Mouse (Mus musculus) olfactory bulb, adult 2 months (tissue): Measurements from ENCODE around the gene Ezh1. TPM values are rescaled to one million over a fixed set of nuclear protein-coding genes. Genes with fewer than 3 reads are reported as not detected.

Experiments
- H3K27ac ChIP-seq: fragments of 200-500 bp; 2 replicates; pipeline ENCODE4 v1.5.1; 2012; ENCODE audit warnings: low read depth, low read length; ENCODE audit not compliant: insufficient read depth
- H3K4me1 ChIP-seq: fragments of 200-500 bp; 2 replicates; pipeline ENCODE4 v1.6.1; 2012; ENCODE audit warnings: low read length; ENCODE audit not compliant: control insufficient read depth, insufficient read depth
- H3K4me3 ChIP-seq: fragments of 200-500 bp; 2 replicates; pipeline ENCODE4 v1.5.1; 2012; ENCODE audit warnings: mild to moderate bottlenecking, low read depth, low read length, moderate library complexity; ENCODE audit not compliant: insufficient read depth
- CTCF ChIP-seq: fragments of 200-500 bp; IDR thresholded peaks from 2 replicates; pipeline ENCODE4 v1.5.1; 2012; ENCODE audit warnings: low read depth, mild to moderate bottlenecking, low read length, moderate library complexity; ENCODE audit not compliant: insufficient read depth
- POLR2A ChIP-seq: fragments of 200-500 bp; IDR thresholded peaks from 2 replicates; pipeline ENCODE4 v1.6.1; 2012; ENCODE audit warnings: mild to moderate bottlenecking, low read depth, low read length, moderate library complexity; ENCODE audit not compliant: insufficient read depth
- WGBS: fragments of 180-500 bp; shearing (Covaris S2); methylation state at CpG from one replicate; pipeline ENCODE4 v1.1.7; 2018; 5-methylcytosine and 5-hydroxymethylcytosine counted together
- polyA plus RNA-seq: library from polyadenylated mRNA; stranded (reverse); fragments of >200 nt; gene quantifications from 2 replicates; pipeline ENCODE4 v1.2.4, GENCODE M21; 2012; ENCODE audit warnings: low replicate concordance; ENCODE audit not compliant: missing spikeins, insufficient read depth, insufficient read length

Gene Ezh1
- polyA plus RNA-seq, 1 experiment, result not detected

DNA sequence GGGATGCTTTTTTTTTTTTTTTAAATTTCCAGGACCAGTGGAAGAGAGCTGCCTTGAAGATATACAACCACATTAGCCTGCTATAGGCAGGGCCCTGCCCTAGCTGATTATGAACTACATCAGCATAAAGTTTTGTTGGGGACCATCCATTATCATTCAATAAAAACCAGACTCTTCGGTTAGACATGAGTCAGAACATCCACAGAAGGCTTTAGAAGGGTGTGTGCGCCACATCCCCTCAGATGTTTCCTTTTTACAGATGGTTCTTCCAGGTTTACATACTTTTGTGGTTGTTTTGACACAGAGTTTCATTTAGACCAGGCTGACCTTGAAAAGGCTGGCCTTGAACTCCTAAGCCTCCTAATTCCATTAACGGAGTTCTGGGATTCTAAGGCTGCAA lies 1.9 kb downstream of the Ezh1 start:
- H3K27ac ChIP-seq, result no peak overlapping the region
- 92% methylated on average over 3 of the region's 3 CpGs for WGBS
- H3K4me1 ChIP-seq, result peaks cover 5% of the 10 kb centered on the region
- H3K4me3 ChIP-seq, result no peak overlapping the region
- TF ChIP-seq CTCF (no peak), POLR2A (no peak)

GRCm38 (mm10) chr11:101221306-101221986 lies 4.8 kb downstream of the Ezh1 start:
- peaks cover 2% of the 10 kb centered on the region; the same call in 1 of the 2 replicates for H3K4me1 ChIP-seq
- TF ChIP-seq POLR2A (no peak), CTCF (no peak)
- 83% methylated on average over 8 of the region's 8 CpGs for WGBS
- no peak overlapping the region for H3K27ac ChIP-seq
- H3K4me3 ChIP-seq, result no peak overlapping the region

GRCm38 (mm10) chr11:101220853-101221252 lies 5.4 kb downstream of the Ezh1 start:
- 61% methylated on average over 2 of the region's 2 CpGs for WGBS

GRCm38 (mm10) chr11:101218436-101219055 lies 7.7 kb downstream of the Ezh1 start:
- WGBS, result 82% methylated on average over 10 of the region's 10 CpGs
- TF ChIP-seq CTCF, result no peak
- TF ChIP-seq POLR2A, result no peak
- no peak overlapping the region for H3K27ac ChIP-seq
- no peaks in the 10 kb centered on the region for H3K4me1 ChIP-seq
- H3K4me3 ChIP-seq, result no peak overlapping the region

More at GRCm38 (mm10) chr11:101220853-101221252, 5.4 kb downstream of the Ezh1 start:
- no peak overlapping the region for H3K27ac ChIP-seq
- no peak overlapping the region for H3K4me3 ChIP-seq
- H3K4me1 ChIP-seq, result no peaks in the 10 kb centered on the region
- TF ChIP-seq CTCF (no peak), POLR2A (no peak)

GRCm38 (mm10) chr11:101216936-101217335 lies 9.3 kb downstream of the Ezh1 start:
- Histone ChIP-seq H3K27ac (no peak overlapping the region), H3K4me1 (no peaks in the 10 kb centered on the region), H3K4me3 (no peak overlapping the region)
- WGBS, result 89% methylated on average over 5 of the region's 5 CpGs
- no peak for TF ChIP-seq CTCF
- no peak for TF ChIP-seq POLR2A

DNA sequence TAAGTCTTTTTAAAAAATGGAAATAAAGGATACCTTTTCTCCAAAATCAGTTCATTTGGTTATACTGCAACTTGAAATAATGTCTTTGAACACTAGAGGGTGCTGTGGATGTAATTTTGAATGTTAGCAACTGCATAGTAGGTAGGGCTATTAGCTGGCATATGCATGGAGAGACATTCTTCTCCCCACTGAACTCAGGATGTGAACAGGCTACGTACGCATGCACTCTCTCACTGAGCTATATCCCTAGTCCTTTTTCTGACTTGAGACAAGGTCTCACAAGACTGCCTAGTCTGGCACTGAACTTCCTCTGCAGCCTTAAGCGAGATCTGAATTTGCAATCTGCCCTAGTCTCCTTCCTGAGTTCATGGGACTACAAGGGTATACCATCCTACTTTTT lies 14.3 kb downstream of the Ezh1 start:
- no peaks in the 10 kb centered on the region for H3K4me1 ChIP-seq
- WGBS, result 30% methylated on average over 3 of the region's 3 CpGs
- TF ChIP-seq CTCF (no peak), POLR2A (no peak)
- no peak overlapping the region for H3K27ac ChIP-seq
- H3K4me3 ChIP-seq, result no peak overlapping the region

DNA sequence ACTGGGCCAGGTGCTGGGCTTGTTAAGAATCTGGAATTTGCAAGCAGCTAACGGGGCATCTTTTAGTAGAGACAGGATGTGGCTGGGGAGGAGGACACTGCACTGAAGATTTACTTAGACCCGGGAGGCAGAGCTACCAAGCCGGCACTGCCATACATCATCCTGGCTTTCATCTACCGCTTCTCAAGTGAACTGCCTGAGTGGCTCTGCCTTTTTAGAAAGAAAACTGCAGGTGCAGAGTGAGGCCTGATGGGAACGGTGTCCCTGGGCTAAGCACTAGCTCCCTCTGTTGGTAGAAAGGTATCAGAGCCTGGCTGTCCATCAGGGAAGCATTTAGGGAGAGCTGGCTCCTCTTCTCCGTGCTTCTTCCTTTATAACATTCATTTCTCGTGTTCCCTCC lies 25.3 kb downstream of the Ezh1 start:
- 14% methylated on average over 7 of the region's 7 CpGs for WGBS
- no peak overlapping the region for H3K27ac ChIP-seq

GRCm38 (mm10) chr11:101199555-101199954 lies 26.7 kb downstream of the Ezh1 start:
- Histone ChIP-seq H3K4me3 (no peak overlapping the region), H3K27ac (no peak overlapping the region), H3K4me1 (no peaks in the 10 kb centered on the region)
- WGBS, result 97% methylated on average over 3 of the region's 3 CpGs
- TF ChIP-seq POLR2A (no peak), CTCF (no peak)

More for the DNA sequence above, 25.3 kb downstream of the Ezh1 start:
- no peaks in the 10 kb centered on the region for H3K4me1 ChIP-seq
- TF ChIP-seq CTCF (peak; percentile 31; the same call in 1 of the 2 replicates), POLR2A (no peak)
- no peak overlapping the region for H3K4me3 ChIP-seq

- Histone ChIP-seq H3K4me3 (no peak overlapping the region), H3K27ac (no peak overlapping the region), H3K4me1 (peaks cover 10% of the 10 kb centered on the region)
- 92% methylated on average over 8 of the region's 8 CpGs for WGBS
- no peak for TF ChIP-seq CTCF
- no peak for TF ChIP-seq POLR2A
Observed at GRCm38 (mm10) chr11:101196175-101196574, 30.1 kb downstream of the Ezh1 start.
